Mouse (Mus musculus) hindbrain, embryonic 11.5 days (tissue): Measurements from ENCODE around the gene Mgl2. TPM values are rescaled to one million over a fixed set of nuclear protein-coding genes. Genes with fewer than 3 reads are reported as not detected.
"Not testable (repeated sequence)": the region's sequence is repeated elsewhere in the genome, so short reads cannot be mapped to it uniquely, and the experiment has no call there.

Experiments used
- ATAC-seq: fragments of 200-750 bp; cut with Nextera tagmentation; 2 replicates; pipeline ENCODE4 v1.8.0; 2017; ENCODE audit warnings: mild to moderate bottlenecking, moderate TSS enrichment, moderate library complexity; ENCODE audit not compliant: low FRiP score
- DNase-seq: peaks from one replicate; pipeline ENCODE4 v3.0.0-alpha.2; 2015; ENCODE audit warnings: low spot score
- H3K27ac ChIP-seq: fragments of 300-500 bp; sonication (generic); 2 replicates; pipeline ENCODE4 v1.5.1; 2014; ENCODE audit warnings: mild to moderate bottlenecking, low read depth, low read length
- H3K27me3 ChIP-seq: fragments of 300-500 bp; sonication (generic); 2 replicates; pipeline ENCODE4 v1.6.1; 2014; ENCODE audit warnings: mild to moderate bottlenecking, low read length, moderate library complexity, mixed read lengths; ENCODE audit not compliant: control insufficient read depth, insufficient read depth
- H3K36me3 ChIP-seq: fragments of 300-500 bp; sonication (generic); 2 replicates; pipeline ENCODE4 v1.6.1; 2014; ENCODE audit warnings: mild to moderate bottlenecking, low read length, moderate library complexity, mixed read lengths; ENCODE audit not compliant: control insufficient read depth, insufficient read depth
- H3K4me1 ChIP-seq: fragments of 300-500 bp; sonication (generic); replicated peaks from 2 replicates; pipeline ENCODE4 v1.6.1; 2014; ENCODE audit warnings: low read length, mixed read lengths; ENCODE audit not compliant: control insufficient read depth, insufficient read depth
- H3K4me2 ChIP-seq: fragments of 300-500 bp; sonication (generic); replicated peaks from 2 replicates; pipeline ENCODE4 v1.6.1; 2014; ENCODE audit warnings: mild to moderate bottlenecking, low read depth, low read length
- H3K4me3 ChIP-seq: fragments of 300-500 bp; sonication (generic); 2 replicates; pipeline ENCODE4 v1.5.1; 2014; ENCODE audit warnings: low read depth, low read length
- H3K9ac ChIP-seq: fragments of 300-500 bp; sonication (generic); 2 replicates; pipeline ENCODE4 v1.6.1; 2014; ENCODE audit warnings: low read depth, low read length
- H3K9me3 ChIP-seq: fragments of 300-500 bp; sonication (generic); 2 replicates; pipeline ENCODE4 v1.6.1; 2016; ENCODE audit warnings: low read length; ENCODE audit not compliant: control insufficient read depth
- WGBS: fragments of 180-500 bp; shearing (Covaris S2); extraction: QIAGEN DNeasy Blood & Tissue Kit; methylation state at CpG from one replicate; pipeline ENCODE4 v1.1.7; 2014; 5-methylcytosine and 5-hydroxymethylcytosine counted together
- polyA plus RNA-seq: library from polyadenylated mRNA; unstranded; fragments of >200 nt; fragmentation: Nextera tagmentation; extraction: Ambion mirVana; gene quantifications from 2 replicates; pipeline ENCODE4 v1.2.1, GENCODE M21; 2014

Mgl2 gene
- polyA plus RNA-seq, 1 experiment from 2014 or later, result 0.42 TPM

DNA sequence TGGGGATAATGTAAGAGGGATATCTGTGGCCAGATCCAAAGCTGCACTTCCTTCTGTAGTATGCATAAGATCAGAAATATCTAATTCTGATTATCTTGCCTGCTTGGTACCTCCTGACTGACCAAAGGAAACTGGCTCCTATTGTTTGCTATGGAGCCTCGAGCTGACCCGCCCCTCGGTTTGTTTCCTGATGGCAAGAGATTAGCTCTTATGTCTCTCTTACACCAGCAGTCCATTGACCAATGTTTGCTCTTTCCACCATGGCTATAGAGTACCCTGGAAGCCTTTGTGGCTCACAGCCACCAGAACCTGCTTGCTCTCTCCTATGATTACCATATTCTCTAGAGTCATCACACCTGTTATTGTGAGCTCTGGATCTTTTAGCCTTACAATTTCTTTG is 32.2 kb downstream of the Mgl2 start:
- Histone ChIP-seq H3K4me2 (no peak overlapping the region), H3K9me3 (no peaks in the 10 kb centered on the region), H3K4me1 (no peaks in the 10 kb centered on the region), H3K9ac (no peak overlapping the region), H3K27ac (no peak overlapping the region), H3K27me3 (no peaks in the 10 kb centered on the region), H3K4me3 (no peak overlapping the region), H3K36me3 (no peaks in the 10 kb centered on the region)
- DNase-seq (no peak), ATAC-seq (no peak)
- 67% methylated on average over 3 of the region's 3 CpGs for WGBS

DNA sequence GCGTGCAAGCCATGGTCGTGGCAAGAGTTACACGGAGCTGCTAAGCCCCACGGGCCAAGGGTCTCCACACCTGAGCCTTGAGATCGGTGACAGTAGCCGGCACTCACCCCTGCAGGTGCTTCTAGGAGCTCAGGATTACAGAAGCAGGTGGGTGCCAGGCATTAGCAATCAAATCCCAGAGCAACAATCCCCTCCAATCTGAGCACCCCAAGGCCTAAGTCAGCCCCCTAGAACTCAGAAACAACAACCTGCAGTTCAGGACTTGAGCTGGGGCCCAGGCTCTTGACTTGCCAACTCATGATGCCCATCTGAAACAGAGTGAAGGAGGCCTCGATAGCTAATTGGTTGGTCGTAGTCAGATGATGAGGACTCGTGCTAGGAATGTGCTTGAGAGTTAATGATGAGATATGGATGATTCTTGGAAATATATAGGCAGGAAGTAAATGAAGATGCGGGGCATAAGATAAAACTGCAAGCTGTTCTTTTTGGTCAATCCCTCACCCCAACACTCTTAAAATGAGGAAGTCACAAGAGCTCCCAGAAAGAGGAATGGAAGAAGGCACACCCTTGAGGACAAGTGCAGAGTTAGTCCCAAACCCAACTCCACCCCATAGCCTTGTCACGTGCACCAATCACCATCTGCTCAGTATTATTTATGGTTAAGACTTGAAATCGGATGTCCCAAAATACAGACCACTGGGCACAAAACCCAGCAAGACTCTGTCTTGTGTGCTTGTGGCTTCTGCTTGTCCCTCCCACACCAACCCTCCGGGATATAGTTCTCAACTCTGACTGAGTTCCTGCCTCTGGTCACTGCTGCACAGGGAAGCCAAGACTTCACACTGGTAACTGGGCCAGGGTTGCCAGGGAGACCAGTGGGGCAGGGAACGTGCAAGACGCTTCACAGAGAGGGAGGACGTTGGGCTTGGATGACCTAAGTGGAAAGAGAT is 36.1 kb downstream of the Mgl2 start:
- H3K4me1 ChIP-seq, result no peaks in the 10 kb centered on the region
- DNase-seq (no peak), ATAC-seq (no peak)
- H3K9me3 ChIP-seq, result no peaks in the 10 kb centered on the region
- 80% methylated on average over 16 of the region's 16 CpGs for WGBS
- H3K9ac ChIP-seq, result no peak overlapping the region
- H3K36me3 ChIP-seq, result no peaks in the 10 kb centered on the region
- H3K4me3 ChIP-seq, result no peak overlapping the region
- no peak overlapping the region for H3K4me2 ChIP-seq
- H3K27me3 ChIP-seq, result no peaks in the 10 kb centered on the region
- no peak overlapping the region for H3K27ac ChIP-seq

DNA sequence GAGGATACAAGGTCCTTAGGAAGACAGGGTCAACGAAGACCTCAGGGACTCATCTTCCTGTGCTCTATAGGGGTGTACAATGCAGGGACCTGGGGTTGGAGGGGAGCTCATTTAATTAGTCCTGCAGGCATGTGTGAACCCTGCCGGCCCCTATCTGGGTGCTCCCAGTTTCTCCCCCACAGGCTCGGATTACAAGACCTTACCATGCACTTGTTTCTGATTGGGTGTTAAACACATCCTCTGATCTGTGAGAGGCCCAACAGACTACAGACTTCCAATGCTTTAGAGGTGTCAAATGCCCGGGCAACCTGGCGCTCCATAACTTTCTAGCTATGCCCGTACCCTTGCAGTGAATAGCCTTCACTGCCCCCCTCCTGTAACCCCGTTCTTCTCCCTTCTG is 38.0 kb downstream of the Mgl2 start:
- Histone ChIP-seq H3K4me3 (no peak overlapping the region), H3K4me1 (no peaks in the 10 kb centered on the region), H3K4me2 (no peak overlapping the region), H3K36me3 (no peaks in the 10 kb centered on the region), H3K9me3 (no peaks in the 10 kb centered on the region), H3K27me3 (no peaks in the 10 kb centered on the region), H3K9ac (no peak overlapping the region), H3K27ac (no peak overlapping the region)
- DNase-seq (no peak), ATAC-seq (no peak)
- 68% methylated on average over 7 of the region's 7 CpGs for WGBS

GRCm38 (mm10) chr11:70169471-70169870 is 39.3 kb downstream of the Mgl2 start:
- H3K36me3 ChIP-seq, H3K4me3 ChIP-seq, ATAC-seq, H3K27me3 ChIP-seq, H3K4me1 ChIP-seq, H3K27ac ChIP-seq, H3K4me2 ChIP-seq, DNase-seq, H3K9me3 ChIP-seq, H3K9ac ChIP-seq: not testable (repeated sequence)
- 92% methylated on average over 7 of the region's 7 CpGs for WGBS

GRCm38 (mm10) chr11:70170291-70170690 is 40.2 kb downstream of the Mgl2 start:
- Histone ChIP-seq H3K27me3 (no peaks in the 10 kb centered on the region), H3K36me3 (no peaks in the 10 kb centered on the region), H3K27ac (no peak overlapping the region), H3K4me3 (no peak overlapping the region), H3K4me2 (no peak overlapping the region), H3K9ac (no peak overlapping the region), H3K9me3 (no peaks in the 10 kb centered on the region), H3K4me1 (no peaks in the 10 kb centered on the region)
- WGBS, result 82% methylated on average over 7 of the region's 7 CpGs
- ATAC-seq (no peak), DNase-seq (no peak)

DNA sequence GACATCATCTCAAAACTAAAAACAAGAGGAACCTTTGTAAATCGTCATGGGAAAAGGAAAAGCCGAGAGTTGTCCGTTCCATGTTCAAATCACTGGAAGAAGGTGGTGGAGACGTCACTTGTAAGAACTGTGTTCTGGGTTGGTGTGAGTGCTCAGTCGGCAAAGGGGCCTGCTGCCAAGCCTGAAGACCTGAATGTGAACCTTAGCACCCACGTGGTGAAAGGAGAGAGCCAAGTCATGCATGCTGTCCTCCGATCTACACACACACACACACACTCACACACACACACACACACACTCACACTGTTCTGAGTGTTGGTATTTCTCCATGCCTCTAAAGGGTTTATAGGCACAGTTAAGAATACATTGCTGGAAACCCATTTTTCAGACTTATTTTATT is 41.1 kb downstream of the Mgl2 start:
- H3K9me3 ChIP-seq, result no peaks in the 10 kb centered on the region
- no peak overlapping the region for H3K27ac ChIP-seq
- H3K4me3 ChIP-seq, result no peak overlapping the region
- DNase-seq (no peak), ATAC-seq (no peak)
- no peak overlapping the region for H3K9ac ChIP-seq
- H3K4me1 ChIP-seq, result no peaks in the 10 kb centered on the region
- H3K4me2 ChIP-seq, result no peak overlapping the region
- no peaks in the 10 kb centered on the region for H3K36me3 ChIP-seq
- whole genome bisulfite sequencing, result 80% methylated on average over 7 of the region's 7 CpGs
- no peaks in the 10 kb centered on the region for H3K27me3 ChIP-seq

DNA sequence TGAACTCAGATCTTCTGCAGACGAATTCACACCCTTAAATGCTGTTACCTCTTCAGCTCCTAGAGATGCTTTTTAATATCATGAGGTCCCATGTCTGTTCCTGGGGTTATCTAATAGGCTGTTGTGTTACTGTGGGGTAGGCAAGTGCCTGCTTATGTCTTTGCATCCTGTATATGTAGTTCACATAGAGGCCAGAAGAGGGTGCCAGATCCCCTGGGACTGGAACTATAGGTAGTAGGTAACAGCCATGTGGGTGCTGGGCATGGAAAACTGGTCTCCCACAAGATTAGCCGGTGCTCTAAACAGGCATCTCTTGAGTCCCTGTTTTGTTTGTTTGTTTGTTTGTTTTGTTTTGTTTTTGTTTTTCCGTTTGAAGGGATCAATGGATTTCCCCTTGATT is 41.7 kb downstream of the Mgl2 start:
- Histone ChIP-seq H3K9ac (no peak overlapping the region), H3K27ac (no peak overlapping the region), H3K4me2 (no peak overlapping the region), H3K4me1 (no peaks in the 10 kb centered on the region), H3K9me3 (no peaks in the 10 kb centered on the region), H3K4me3 (no peak overlapping the region), H3K36me3 (no peaks in the 10 kb centered on the region), H3K27me3 (no peaks in the 10 kb centered on the region)
- DNase-seq, result peak; percentile 31
- 51% methylated on average over 3 of the region's 3 CpGs for WGBS
- ATAC-seq, result no peak

DNA sequence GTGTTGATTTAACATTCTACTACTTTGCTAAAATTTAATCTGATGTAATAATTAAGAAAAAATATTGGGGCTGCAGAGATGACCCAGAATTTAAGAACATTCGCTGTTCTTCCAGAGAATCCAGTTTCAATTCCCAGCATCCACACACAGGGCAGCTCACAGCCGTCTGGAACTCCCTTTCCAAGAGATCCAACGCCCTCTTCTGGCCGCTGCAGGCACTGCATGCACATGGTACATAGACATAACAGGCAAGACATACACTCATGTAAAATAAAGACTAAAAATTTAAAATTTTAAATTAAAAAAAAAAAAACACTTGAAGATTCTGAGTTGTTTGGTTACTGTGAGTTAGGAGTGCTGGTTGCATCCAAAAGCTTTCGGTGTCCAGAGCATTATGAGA is 42.2 kb downstream of the Mgl2 start:
- Histone ChIP-seq H3K27me3 (no peaks in the 10 kb centered on the region), H3K9ac (no peak overlapping the region), H3K4me2 (no peak overlapping the region), H3K4me3 (no peak overlapping the region), H3K27ac (no peak overlapping the region), H3K36me3 (no peaks in the 10 kb centered on the region), H3K9me3 (no peaks in the 10 kb centered on the region), H3K4me1 (no peaks in the 10 kb centered on the region)
- WGBS, result 52% methylated on average over 5 of the region's 5 CpGs
- no peak for DNase-seq
- no peak for ATAC-seq

- Histone ChIP-seq H3K27me3 (no peaks in the 10 kb centered on the region), H3K4me1 (no peaks in the 10 kb centered on the region), H3K4me2 (no peak overlapping the region), H3K4me3 (no peak overlapping the region), H3K27ac (no peak overlapping the region), H3K36me3 (no peaks in the 10 kb centered on the region), H3K9me3 (no peaks in the 10 kb centered on the region), H3K9ac (no peak overlapping the region)
- ATAC-seq (no peak), DNase-seq (no peak)
- WGBS, result 84% methylated on average over 4 of the region's 4 CpGs
Observed at GRCm38 (mm10) chr11:70174491-70174890, 44.4 kb downstream of the Mgl2 start.
